Mouse (Mus musculus) hindbrain, embryonic 10.5 days (tissue): Measurements from ENCODE around the gene Slc26a1. TPM values are rescaled to one million over a fixed set of nuclear protein-coding genes. Genes with fewer than 3 reads are reported as not detected.

Experiments
- DNase-seq: peaks from one replicate; pipeline ENCODE4 v3.0.0-alpha.2; 2017; ENCODE audit warnings: low spot score
- H3K27ac ChIP-seq: fragments of 300-500 bp; sonication (generic); 2 replicates; pipeline ENCODE4 v1.5.1; 2016; ENCODE audit warnings: mild to moderate bottlenecking, moderate library complexity
- H3K27me3 ChIP-seq: fragments of 300-500 bp; sonication (generic); 2 replicates; pipeline ENCODE4 v1.6.1; 2016; ENCODE audit warnings: mild to moderate bottlenecking; ENCODE audit not compliant: poor library complexity, insufficient read depth, severe bottlenecking
- H3K36me3 ChIP-seq: fragments of 300-500 bp; sonication (generic); 2 replicates; pipeline ENCODE4 v1.6.1; 2016; ENCODE audit warnings: mild to moderate bottlenecking, moderate library complexity
- H3K4me1 ChIP-seq: fragments of 300-500 bp; sonication (generic); replicated peaks from 2 replicates; pipeline ENCODE4 v1.6.1; 2016; ENCODE audit warnings: mild to moderate bottlenecking
- H3K4me3 ChIP-seq: fragments of 300-500 bp; sonication (generic); 2 replicates; pipeline ENCODE4 v1.5.1; 2016; ENCODE audit warnings: mild to moderate bottlenecking, moderate library complexity
- H3K9me3 ChIP-seq: fragments of 300-500 bp; sonication (generic); 2 replicates; pipeline ENCODE4 v1.6.1; 2016; ENCODE audit warnings: mild to moderate bottlenecking, moderate library complexity
- WGBS: fragments of 180-500 bp; shearing (Covaris S2); methylation state at CpG from one replicate; pipeline ENCODE4 v1.1.7; 2016; 5-methylcytosine and 5-hydroxymethylcytosine counted together
- polyA plus RNA-seq: library from polyadenylated mRNA; unstranded; fragments of >200 nt; fragmentation: Nextera tagmentation; extraction: Ambion mirVana; gene quantifications from 2 replicates; pipeline ENCODE4 v1.2.1, GENCODE M21; 2016

Gene Slc26a1
- polyA plus RNA-seq, 1 experiment from 2014 or later = 0.99 TPM

DNA sequence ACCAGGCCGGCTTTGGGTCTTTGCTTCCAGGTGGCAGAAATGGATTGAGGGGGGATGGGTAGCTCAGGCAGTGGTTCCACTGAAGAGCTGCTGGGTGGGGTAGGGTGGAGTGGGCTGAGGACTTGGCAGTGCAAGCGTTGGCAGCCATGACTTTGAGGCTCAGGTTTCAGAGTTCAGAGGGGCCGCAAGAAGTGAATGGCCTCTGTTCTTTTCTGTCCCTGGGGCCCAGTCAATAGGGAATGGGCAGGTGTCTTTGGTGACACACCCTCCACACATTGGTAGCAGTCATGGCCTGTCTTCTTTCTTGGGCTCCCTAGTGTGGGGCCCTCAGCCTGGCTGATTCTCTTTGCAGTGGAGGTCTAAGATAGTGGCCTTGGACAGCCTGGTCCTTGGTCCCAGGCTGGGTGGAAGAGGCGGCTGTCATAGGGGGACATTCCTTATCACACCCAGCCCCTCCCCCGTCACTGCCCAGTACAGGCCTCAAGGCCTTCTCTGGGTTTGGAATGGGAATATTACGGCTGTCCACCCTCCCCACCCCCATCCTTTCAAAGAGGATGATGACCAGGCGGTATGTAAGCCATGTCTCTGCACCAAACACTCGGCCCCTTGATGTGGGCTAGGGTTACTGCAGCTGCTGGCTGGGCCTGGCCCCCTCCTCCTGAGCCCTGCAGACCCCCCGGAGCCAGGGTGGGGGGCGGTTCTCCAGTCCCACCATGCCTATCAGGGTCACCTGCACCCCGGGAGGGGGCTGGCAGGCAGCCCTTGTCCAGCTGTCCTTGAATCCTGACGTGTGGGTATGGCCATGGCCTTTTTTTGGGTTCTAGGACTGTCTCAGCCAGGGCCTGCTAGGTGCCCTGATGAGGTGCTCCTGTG lies 28.6 kb upstream of the Slc26a1 start:
- H3K27ac ChIP-seq = peak overlapping the region; percentile 64; the same call in 1 of the 2 replicates
- H3K4me3 ChIP-seq = no peak overlapping the region
- WGBS = 83% methylated on average over 12 of the region's 12 CpGs
- H3K27me3 ChIP-seq = no peaks in the 10 kb centered on the region
- no peaks in the 10 kb centered on the region for H3K9me3 ChIP-seq
- DNase-seq = no peak
- peaks cover 63% of the 10 kb centered on the region for H3K36me3 ChIP-seq
- H3K4me1 ChIP-seq = peaks cover 42% of the 10 kb centered on the region

DNA sequence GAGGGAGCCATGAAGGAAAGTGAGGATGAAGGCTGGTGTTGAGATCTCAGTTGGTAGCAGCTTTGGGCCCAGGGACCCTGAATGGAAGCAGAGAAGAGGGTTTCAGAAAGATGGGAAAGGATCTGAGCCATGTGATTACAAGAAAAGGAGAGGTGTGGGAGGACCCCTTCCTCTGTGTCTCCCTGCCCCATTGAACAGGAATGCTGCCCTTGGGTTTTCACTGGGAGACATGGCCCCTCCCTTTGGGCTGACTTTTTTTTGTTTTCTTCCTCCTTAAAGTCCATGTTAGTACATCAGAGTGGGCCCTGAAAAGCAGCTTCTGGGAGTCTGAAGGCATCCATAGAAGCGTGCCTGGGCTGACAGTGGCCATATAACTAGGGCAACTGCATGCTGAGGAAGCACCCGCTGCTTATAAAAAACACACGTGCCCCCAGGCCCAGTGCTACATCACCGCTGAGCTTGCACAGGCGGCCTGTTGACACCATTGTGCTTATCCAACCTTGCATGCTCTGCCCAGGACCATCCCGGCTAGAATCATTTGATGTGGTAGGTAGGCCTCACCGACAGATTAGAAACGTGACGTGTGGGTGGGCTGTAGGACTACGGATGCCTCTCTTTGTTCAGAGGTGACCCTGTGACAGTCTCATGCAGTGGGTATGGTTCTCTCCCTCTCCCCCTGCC lies 26.1 kb upstream of the Slc26a1 start:
- DNase-seq = no peak
- H3K4me1 ChIP-seq = peaks cover 67% of the 10 kb centered on the region
- H3K36me3 ChIP-seq = peaks cover 44% of the 10 kb centered on the region
- no peak overlapping the region for H3K27ac ChIP-seq
- H3K27me3 ChIP-seq = 0 out of 2 replicates have a peak, but pooled peaks cover 1% of the 10 kb centered on the region
- H3K9me3 ChIP-seq = no peaks in the 10 kb centered on the region
- no peak overlapping the region for H3K4me3 ChIP-seq
- WGBS = 71% methylated on average over 10 of the region's 10 CpGs

DNA sequence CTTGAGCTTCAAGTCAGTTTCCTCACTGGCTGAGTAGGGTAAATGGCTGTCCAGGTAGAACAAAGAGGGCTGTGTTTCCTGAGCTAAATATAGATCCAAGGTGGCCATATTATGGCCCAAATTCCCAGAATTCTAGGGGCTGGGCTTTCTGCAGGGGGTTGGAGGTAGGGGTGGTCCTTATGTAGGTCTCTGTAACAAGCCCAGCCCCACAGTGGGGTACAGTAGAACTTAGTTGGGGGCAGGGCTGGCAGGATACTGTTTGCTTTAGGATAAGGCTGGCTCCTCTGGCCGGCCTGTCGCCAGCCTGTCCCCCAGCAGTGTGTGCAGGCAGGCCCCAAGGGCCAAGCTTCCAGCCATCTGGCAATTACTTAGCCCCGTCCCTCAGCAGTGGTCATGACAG lies 25.0 kb upstream of the Slc26a1 start:
- Histone ChIP-seq H3K36me3 (peaks cover 36% of the 10 kb centered on the region), H3K4me3 (no peak overlapping the region), H3K4me1 (peaks cover 78% of the 10 kb centered on the region), H3K27ac (peak overlapping the region; percentile 42; the same call in 1 of the 2 replicates), H3K9me3 (no peaks in the 10 kb centered on the region), H3K27me3 (peaks cover 12% of the 10 kb centered on the region)
- DNase-seq = no peak
- 41% methylated on average over 3 of the region's 3 CpGs for WGBS

DNA sequence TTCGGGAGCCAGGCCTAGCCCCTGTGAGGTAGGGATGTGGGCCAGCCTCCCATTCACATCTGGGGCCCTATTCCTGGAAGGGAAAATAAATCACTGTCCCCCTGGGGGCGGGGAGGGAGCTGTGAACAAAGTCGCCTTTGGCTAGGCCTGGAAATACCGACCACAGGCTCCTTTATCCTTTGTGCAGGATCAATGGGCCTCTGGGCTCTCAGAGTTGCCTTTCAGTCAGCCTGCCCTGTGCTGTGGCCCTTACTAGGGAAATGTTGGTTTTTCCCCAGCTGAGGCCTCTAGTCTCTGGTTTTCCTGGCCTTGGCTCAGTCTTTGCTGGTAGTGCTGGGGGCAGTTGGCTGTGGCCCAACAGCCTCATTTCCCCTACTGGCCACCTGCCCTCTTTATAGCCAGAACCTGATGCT lies 22.0 kb upstream of the Slc26a1 start:
- H3K27ac ChIP-seq = peak overlapping the region; percentile 80
- H3K9me3 ChIP-seq = no peaks in the 10 kb centered on the region
- 18% methylated on average over 4 of the region's 4 CpGs for WGBS
- peaks cover 27% of the 10 kb centered on the region for H3K27me3 ChIP-seq
- H3K36me3 ChIP-seq = peaks cover 8% of the 10 kb centered on the region; the same call in 1 of the 2 replicates
- H3K4me1 ChIP-seq = peaks cover 90% of the 10 kb centered on the region
- DNase-seq = peak; percentile 59
- H3K4me3 ChIP-seq = peak overlapping the region; percentile 18; the same call in 1 of the 2 replicates

DNA sequence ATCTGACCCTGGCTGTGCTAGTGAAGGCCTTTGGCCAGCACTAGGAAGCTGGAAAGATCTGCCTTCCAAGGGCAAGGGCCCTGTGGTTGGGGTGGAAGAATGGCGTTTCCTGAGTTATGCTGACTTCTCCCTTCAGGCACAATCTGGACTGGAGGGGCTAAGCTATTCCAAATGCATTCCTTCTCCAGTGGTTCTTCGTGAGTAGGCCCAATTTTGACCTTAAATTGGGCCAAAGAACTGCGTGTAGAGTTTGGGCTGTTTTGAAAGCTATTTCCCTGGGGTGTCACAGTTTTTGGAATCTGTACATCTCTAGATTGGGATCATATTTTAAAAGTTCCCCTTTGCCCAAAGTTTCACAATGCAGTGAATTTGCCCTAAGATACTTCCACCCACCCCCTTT lies 21.2 kb upstream of the Slc26a1 start:
- Histone ChIP-seq H3K4me3 (peak overlapping the region; percentile 85; the same call in 1 of the 2 replicates), H3K9me3 (no peaks in the 10 kb centered on the region), H3K4me1 (peaks cover 92% of the 10 kb centered on the region), H3K27ac (peak overlapping the region; percentile 80), H3K36me3 (0 out of 2 replicates have a peak, but pooled peaks cover 6% of the 10 kb centered on the region), H3K27me3 (peaks cover 35% of the 10 kb centered on the region)
- 80% methylated on average over 3 of the region's 3 CpGs for WGBS
- DNase-seq = no peak

DNA sequence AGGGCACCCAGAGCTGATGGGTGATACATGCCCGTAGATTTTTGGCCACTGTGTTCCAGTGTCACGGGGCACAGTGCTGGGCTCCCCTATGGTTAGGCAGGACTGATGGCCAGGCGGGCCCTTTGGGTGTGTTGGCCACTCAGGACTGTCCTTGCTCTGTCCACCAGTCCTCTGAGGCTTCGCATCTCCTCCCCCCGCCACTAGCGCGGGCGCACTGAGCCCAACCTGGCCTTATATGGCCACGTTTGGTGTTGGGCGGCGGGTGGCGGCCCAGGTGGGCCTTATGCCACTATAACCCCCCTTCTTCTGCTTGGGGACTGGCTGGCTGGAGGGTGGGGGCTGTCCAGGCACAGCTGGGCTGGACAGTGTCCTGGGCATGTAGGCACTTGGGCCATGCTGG lies 20.5 kb upstream of the Slc26a1 start:
- H3K4me1 ChIP-seq = peaks cover 85% of the 10 kb centered on the region

DNA sequence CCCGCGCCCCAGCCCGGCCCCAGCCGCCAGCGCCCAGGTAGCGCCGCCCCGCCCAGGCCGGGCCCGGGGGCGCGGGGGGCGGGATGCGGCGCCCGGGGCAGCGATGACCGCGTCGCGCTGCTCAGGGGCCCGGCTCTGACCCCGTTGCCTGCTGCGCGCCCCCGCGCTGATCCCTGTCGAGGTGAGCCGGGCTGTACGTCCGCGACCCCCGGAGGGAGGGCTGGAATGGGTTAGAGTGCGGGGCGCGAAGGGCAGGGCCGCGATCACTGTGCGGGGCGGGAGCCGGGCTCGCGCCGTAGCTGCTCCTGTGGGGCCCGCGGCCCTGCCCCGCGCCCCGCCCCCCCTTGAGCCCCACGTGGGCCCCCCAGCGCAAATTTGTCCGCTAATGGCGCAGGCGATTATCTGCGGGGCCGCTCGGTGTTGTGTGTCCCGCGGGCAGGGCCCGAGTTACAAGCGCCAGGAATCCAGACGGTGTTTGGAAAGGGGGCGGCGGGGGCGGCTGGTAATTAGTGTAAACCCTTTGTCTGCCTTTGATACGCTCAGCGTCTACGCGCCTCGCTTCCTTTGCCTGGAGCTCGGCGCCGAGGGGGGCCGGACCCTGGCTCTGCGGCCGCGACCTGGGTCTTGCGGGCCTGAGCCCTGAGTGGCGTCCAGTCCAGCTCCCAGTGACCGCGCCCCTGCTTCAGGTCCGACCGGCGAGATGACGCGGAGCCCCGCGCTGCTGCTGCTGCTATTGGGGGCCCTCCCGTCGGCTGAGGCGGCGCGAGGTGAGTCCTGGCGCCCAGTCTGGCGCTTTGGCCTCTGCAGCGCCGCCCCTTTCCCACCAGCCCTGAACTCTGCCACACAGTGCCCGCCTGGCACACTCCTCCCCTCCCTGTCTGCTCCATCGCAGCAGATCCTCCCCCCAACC lies 19.2 kb upstream of the Slc26a1 start:
- H3K27ac ChIP-seq = peak overlapping the region; percentile 91
- peak overlapping the region; percentile 85 for H3K4me3 ChIP-seq
- peak; percentile 56 for DNase-seq
- 0 out of 2 replicates have a peak, but pooled peaks cover 6% of the 10 kb centered on the region for H3K36me3 ChIP-seq
- no peaks in the 10 kb centered on the region for H3K9me3 ChIP-seq
- under 1% methylated on average over 96 of the region's 99 CpGs for WGBS
- peaks cover 39% of the 10 kb centered on the region for H3K27me3 ChIP-seq
- peaks cover 73% of the 10 kb centered on the region for H3K4me1 ChIP-seq

More for the DNA sequence above, 20.5 kb upstream of the Slc26a1 start:
- peaks cover 39% of the 10 kb centered on the region for H3K27me3 ChIP-seq
- no peak for DNase-seq
- H3K9me3 ChIP-seq = no peaks in the 10 kb centered on the region
- H3K27ac ChIP-seq = 0 out of 2 replicates have a peak overlapping the region, but pooled peaks have one; percentile 80
- 0 out of 2 replicates have a peak, but pooled peaks cover 6% of the 10 kb centered on the region for H3K36me3 ChIP-seq
- 93% methylated on average over 12 of the region's 12 CpGs for WGBS
- peak overlapping the region; percentile 85 for H3K4me3 ChIP-seq

DNA sequence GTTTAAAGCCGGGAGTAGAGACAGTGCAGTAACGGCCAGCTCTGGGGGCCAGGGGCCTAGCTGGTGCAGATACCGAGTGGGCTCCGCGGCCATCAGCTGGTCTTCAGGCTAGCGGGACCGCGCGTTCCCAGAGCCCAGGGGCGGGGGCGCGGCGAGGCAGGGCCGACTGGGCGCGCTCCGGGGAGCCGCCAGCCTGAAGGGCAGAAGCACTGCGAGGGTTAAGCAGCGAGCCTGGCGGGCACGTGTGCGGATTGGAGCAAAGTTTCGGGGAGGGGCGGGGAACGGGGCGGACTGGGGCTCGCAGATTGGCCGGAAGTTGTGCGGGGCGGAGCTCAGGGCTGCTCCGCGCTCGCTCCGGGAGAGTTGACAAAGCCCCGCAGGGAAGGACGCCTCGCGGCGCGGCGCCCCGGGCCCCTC lies 18.5 kb upstream of the Slc26a1 start:
- H3K4me3 ChIP-seq = peak overlapping the region; percentile 85
- DNase-seq = peak; percentile 93
- WGBS = 0% methylated on average over 38 of the region's 43 CpGs
- no peaks in the 10 kb centered on the region for H3K9me3 ChIP-seq
- H3K36me3 ChIP-seq = 0 out of 2 replicates have a peak, but pooled peaks cover 6% of the 10 kb centered on the region
- peaks cover 39% of the 10 kb centered on the region for H3K27me3 ChIP-seq
- peaks cover 66% of the 10 kb centered on the region for H3K4me1 ChIP-seq
- peak overlapping the region; percentile 91 for H3K27ac ChIP-seq

DNA sequence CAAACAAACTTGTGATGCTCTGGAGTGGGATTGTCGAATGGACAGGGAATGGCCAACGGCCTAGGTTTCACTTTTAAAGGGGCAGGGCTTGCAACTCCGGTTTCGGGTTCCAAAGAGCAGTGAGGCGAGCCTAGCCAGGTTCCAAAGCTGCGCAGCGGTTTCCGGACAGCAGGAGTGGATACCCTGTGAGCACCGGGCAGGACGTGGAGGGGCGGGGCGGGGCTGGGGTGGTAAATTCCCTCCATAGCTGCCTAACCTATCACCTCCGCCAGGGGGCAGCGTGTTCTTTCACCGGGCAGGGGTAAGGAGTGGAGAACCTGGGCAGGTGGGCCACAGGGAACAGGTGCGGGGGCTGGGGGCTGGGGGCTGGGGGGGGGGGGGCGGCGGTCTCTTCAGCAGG lies 16.9 kb upstream of the Slc26a1 start, which contains the start of gene Fgfrl1:
Gene Fgfrl1, plus strand, starts transcription at position 112 of the 400 bp plus-strand sequence.
- DNase-seq = peak; percentile 61
- 2% methylated on average over 16 of the region's 18 CpGs for WGBS
- H3K4me1 ChIP-seq = peaks cover 50% of the 10 kb centered on the region
- H3K27ac ChIP-seq = no peak within 1 kb of the TSS
- H3K4me3 ChIP-seq = peak within 1 kb of the TSS; percentile 85
- peaks cover 39% of the 10 kb centered on the region for H3K27me3 ChIP-seq
- no peaks in the 10 kb centered on the region for H3K9me3 ChIP-seq
- H3K36me3 ChIP-seq = 0 out of 2 replicates have a peak, but pooled peaks cover 3% of the 10 kb centered on the region

DNA sequence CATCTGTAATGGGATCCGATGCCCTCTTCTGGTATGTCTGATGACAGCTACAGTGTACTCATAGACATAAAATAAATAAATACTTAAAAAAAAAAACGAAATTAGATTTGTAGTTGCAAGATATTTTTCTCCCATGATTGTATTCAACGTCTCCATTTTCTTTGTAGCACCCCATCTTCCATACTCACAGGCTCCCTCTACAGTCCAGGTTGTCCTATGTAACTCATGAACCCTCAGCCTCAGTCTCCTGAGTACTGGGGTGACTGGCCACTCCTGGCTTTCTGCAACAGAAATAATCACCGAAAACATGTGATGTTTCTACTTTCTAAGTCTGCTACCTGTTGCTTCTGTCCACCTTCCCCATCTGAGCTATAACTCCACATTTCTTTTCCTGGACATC lies 15.8 kb upstream of the Slc26a1 start:
- no peak for DNase-seq
- H3K4me1 ChIP-seq = peaks cover 39% of the 10 kb centered on the region
- no peaks in the 10 kb centered on the region for H3K9me3 ChIP-seq
- 0 out of 2 replicates have a peak, but pooled peaks cover 3% of the 10 kb centered on the region for H3K36me3 ChIP-seq
- H3K4me3 ChIP-seq = no peak overlapping the region
- 75% methylated on average over 4 of the region's 4 CpGs for WGBS
- peaks cover 35% of the 10 kb centered on the region for H3K27me3 ChIP-seq
- H3K27ac ChIP-seq = no peak overlapping the region

DNA sequence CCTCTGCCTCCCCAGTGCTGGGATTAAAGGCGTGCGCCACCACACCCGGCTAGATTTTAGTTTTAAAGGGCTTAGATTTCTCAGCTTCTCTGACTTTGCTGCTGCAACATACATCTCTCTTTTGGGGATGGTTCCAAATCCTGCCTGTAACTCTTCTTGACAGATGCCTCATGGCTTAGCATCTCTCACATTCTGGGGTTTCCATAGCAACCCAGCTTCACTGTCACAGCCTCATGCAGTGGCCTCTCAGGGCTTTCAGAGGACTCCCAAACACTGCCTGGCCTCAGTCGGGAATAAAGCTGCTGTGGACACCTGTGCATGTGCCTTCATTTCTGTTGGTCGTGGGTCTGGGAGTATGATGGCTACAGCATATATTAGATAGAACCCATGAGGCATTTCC lies 13.7 kb upstream of the Slc26a1 start:
- DNase-seq = no peak
- no peaks in the 10 kb centered on the region for H3K9me3 ChIP-seq
- H3K27me3 ChIP-seq = peaks cover 24% of the 10 kb centered on the region
- 77% methylated on average over 5 of the region's 5 CpGs for WGBS
- no peaks in the 10 kb centered on the region for H3K36me3 ChIP-seq
- H3K4me3 ChIP-seq = no peak overlapping the region
- peaks cover 20% of the 10 kb centered on the region for H3K4me1 ChIP-seq
- no peak overlapping the region for H3K27ac ChIP-seq

DNA sequence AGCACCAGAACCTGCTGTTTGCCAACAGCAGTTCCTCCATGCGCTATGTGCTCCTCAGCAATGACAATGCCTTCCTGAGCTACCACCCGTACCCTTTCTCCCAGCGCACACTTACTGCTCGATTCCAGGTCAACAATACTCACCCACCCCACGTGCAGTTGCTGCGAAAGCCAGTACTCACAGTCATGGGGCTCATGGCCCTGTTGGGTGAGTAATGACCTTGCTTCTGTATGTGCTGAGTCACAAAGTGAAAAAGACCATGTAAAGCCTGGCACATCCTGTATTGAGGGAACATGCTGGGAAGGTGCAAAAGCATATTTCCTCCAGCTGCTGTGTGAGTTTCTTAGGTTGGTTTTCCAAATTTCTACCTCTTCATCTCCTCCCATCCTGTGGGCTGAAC lies 5.5 kb upstream of the Slc26a1 start:
- peaks cover 16% of the 10 kb centered on the region for H3K4me1 ChIP-seq
- H3K9me3 ChIP-seq = no peaks in the 10 kb centered on the region
- no peaks in the 10 kb centered on the region for H3K27me3 ChIP-seq
- no peak for DNase-seq
- no peak overlapping the region for H3K27ac ChIP-seq
- H3K4me3 ChIP-seq = no peak overlapping the region
- no peaks in the 10 kb centered on the region for H3K36me3 ChIP-seq
- 91% methylated on average over 6 of the region's 6 CpGs for WGBS
